Mouse (Mus musculus) stomach, postnatal 0 days (tissue): ENCODE measurements around the gene Dnah8.

Experiments
- CTCF ChIP-seq: IDR thresholded peaks from 2 replicates; pipeline ENCODE4 v1.5.1; 2016; ENCODE audit warnings: antibody characterized with exemption, low read depth, mild to moderate bottlenecking, moderate library complexity
- EP300 ChIP-seq: optimal IDR thresholded peaks from 2 replicates; pipeline ENCODE3; 2016; ENCODE audit warnings: antibody characterized with exemption

- TF ChIP-seq EP300 (no peak), CTCF (no peak)
Measured at GRCm38 (mm10) chr17:30611221-30612074, 12.7 kb upstream of the Dnah8 start.
